Mouse (Mus musculus): ENCODE data around the gene Ap2s1.

- no peak for TF ChIP-seq CHD2 (IDR thresholded peaks at IDR 0.05; ENCODE audit: low read depth, low read length)
- no peak for TF ChIP-seq ZNF384 (IDR thresholded peaks at IDR 0.05; ENCODE audit: low read depth, low read length)
- TF ChIP-seq MAFK (IDR thresholded peaks at IDR 0.05; ENCODE audit: insufficient read depth, low read depth, low read length), result no peak
- no peak for TF ChIP-seq HCFC1 (IDR thresholded peaks at IDR 0.05; ENCODE audit: borderline replicate concordance, insufficient read depth, low read length)
- no peak for TF ChIP-seq ZC3H11A (IDR thresholded peaks at IDR 0.05; ENCODE audit: borderline replicate concordance, low read depth, low read length)
Observed at GRCm38 (mm10) chr7:16783224-16783688, 45.0 kb downstream of the Ap2s1 start.
